Mouse (Mus musculus) adrenal gland, postnatal 25 days (tissue): Measurements from ENCODE around the gene Pfkl. TPM values are rescaled to one million over a fixed set of nuclear protein-coding genes. Genes with fewer than 3 reads are reported as not detected.
"Not testable (repeated sequence)": the region's sequence is repeated elsewhere in the genome, so short reads cannot be mapped to it uniquely, and the experiment has no call there.

Experiments
- DNase-seq: peaks from one replicate; pipeline ENCODE4 v3.0.0; 2021; ENCODE audit warnings: mixed read lengths
- long read RNA-seq: library from polyadenylated mRNA; stranded (forward); transcript quantifications from one replicate; pipeline ENCODE4 v2.0.0, GENCODE M21; 2021
- total RNA-seq: library from RNA; stranded (reverse); gene quantifications from 2 replicates; pipeline ENCODE4 v1.2.3, GENCODE M21; 2021

Pfkl gene
- total RNA-seq = 91.4 and 96.0 TPM in 2 replicates
- long read RNA-seq, transcript Pfkl-208 (1 exons, 2,141 nt) = minor isoform, 5 of 740 reads
- long read RNA-seq, transcript Pfkl-201 (22 exons, 3,730 nt) = major isoform, 659 of 740 reads
- long read RNA-seq, partial matches to known transcripts = 42 of 740 reads
- long read RNA-seq, other reads (novel, unspliced or antisense) = 34 of 740 reads

DNA sequence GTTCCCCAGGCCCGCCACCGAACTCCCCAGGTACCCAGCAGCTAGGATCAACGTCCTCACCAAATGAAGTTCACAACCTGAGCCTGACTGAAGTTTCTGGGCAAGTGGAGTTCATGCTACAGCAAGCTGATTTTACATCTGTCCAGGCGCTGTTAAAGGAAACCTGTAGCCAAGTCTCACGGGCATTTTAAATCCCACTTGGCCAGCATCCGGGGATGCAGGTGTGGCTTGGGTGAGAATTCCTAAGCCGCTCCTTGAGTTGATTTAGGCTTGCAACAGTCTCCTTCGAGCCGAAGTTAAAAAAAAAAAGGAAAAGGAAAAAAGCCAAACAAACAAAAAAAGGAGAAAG is at the start of gene Pfkl:
Gene Pfkl (minus strand): TSS at position 139 of the 349 bp plus-strand sequence.
- DNase-seq = no peak

DNA sequence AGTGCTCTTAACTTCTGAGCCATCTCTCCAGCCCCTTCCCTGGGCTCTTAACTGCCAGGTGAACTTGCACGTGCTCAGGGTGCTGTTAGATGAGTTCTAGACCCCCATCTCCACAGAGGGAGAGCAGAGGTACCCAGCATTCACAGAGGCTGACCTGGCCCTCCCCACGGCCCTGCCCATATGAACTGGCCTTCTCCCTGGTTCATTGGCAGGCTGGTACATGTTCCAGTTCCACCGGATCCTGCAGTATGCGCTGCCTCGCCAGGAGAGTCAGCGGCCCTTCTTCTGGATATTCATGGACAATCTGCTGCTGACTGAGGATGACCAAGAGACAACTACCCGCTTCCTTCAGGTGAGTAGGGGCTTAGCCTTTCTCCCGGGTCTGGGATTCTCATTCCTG is 47.2 kb upstream of the Pfkl start:
- DNase-seq = no peak

DNA sequence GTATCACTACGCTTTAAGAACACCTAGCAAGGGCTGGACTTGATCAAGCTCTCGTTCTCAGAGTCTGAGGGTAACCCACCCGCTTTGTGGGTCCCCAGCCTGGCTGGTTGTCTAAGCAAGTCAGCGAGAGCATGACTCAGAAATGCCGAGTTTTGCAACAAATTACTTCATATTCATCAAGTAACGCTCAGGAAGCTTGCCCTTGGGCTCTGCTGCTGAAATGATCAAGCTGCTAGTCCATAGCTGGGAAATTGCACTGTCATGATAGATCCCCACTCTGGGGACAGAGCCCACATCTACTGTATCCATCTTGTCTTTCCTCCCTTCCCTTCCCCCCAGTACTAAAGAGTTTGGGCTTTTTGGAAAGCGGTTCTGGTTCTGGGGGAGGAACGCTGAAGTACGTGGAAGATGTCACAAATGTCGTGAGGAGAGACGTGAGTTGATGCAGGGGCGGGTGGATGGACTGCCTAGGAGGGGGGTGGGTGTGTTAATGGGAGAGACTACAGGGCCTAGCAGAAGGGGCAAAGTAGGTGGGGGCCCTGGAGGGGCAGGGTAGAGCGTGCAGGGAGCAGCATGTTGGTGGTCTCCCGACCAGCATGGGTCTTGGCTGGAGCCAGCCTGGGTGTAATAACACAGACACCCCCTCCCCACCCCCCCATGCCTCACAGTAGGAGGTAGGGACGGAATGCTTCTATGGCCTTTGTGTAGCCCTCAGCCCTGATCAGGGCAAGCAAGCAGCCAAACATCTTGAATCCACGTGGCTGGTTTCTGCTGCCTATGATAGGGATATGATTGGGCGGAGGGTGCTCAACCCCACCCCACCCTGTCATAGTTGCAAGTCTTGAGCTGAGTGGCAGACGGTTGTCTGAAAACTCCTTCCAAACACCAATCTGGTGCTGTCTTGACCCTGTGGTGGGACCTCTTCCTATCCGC is 45.0 kb upstream of the Pfkl start:
- DNase-seq = peak; percentile 42

DNA sequence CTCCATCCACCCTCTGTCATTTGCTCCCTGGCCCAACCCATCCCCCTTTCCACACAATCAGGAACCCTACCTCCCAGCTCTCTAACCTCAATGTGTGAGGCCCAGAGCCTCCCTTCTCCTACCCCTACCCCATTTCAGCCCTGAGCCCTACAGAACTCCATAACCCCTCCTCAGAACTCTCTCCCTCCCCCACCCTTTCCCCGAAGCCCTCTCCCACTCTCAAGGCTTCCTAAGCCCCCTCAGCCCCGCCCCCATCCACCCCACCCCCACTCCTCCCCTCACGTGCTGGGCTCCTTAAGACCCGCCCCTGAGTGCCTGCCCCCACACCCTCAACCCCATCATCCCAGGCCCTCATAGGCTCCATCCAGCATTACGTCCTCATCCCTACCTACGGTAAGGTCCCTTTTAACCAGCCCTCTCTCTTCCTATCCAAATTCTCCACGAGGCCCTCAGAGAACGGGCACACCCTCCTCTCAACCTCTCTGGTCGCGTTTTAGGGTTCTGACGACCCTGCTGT is 39.7 kb upstream of the Pfkl start:
- no peak for DNase-seq

DNA sequence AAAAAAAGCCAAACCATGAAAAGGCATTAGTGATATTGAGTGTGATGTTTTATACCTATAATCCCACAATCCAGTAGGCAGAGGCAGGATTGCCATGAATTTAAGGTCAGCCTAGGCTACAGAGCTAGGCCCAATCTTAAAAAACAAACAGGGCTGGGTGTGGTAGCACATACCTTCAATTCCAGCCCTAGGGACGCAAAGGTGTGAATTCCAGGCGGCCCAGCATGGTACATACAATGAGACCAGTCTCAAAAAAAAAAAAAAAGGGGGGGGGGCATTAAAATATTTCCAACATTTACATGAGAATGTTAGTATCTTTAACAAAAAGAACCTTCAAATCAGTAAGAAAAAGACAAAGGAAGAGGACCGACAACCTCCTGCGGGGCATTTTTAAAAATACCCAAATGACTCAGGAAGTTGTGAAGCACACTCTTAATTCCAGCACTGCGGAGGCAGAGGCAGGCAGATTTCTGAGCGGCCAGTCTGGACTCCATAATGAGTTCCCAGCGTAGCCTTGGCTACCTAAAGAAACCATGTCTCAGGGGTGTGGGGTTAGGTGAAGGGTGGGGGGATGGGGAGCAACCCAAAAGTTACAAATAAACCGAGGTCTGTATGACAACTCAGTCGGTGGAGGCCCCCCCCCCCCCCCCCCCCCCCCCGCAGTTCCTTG is 38.3 kb upstream of the Pfkl start:
- no peak for DNase-seq

DNA sequence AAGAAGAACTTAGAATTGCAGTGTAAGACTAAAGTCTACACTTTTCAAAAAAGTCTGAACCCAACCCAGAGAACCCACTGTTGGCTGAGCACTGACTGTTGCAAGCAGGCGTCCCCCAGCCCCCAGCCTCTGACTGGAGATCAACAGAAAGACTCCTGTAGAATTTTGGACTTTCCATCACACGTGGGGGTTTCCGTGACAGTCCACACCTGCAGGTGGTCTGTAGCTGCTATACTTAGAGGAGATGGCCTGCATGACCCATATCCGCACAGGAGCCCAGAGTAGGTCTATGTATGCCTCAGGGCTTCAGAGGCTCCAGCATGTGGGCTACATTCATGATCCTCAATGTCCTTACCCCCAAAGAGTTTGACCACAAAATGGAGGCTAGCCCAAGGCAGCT is 36.5 kb upstream of the Pfkl start:
- no peak for DNase-seq

DNA sequence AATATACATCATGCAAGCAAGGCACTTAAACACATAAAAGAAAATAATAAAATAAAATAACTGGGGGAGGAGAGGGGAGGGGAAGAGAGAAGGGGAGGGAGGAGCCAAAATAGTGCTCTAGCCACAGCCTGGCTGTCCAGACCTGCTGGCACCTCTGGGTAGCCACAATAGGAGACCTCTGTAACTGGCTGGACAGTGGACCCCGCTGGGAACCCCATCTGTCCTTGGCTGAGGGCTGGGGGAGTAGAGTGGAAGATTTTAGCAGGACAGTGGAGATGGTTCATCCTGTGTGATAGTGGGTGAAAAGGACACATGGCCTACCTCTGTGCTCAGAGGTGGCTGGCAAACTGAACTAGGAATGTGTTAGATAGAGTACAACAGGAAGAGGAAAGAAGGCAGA is 34.6 kb upstream of the Pfkl start:
- DNase-seq = no peak

DNA sequence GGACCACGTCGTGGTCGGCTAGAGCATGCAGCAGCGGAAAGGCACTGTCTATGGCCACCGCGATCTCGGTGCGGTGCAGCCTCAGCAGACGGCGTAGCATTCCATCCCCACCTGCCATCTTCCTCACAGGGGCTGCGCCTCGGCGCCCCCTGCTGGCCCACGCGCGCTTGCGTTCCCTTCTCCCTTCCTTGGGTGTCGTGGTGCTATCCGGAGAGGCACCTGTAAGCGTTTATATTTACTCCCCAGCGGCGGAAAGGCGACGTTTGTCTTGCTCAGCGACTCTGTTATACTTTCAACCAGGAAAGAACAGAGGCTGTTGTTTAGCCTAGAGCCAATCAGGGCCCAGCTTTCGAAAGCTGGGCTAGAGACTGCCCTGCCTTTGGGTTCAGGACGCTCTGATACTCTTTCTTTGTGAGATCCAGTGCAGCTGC is 33.5 kb upstream of the Pfkl start, which contains the start of gene Aire:
Gene Aire (minus strand): TSS at position 205 of the 431 bp plus-strand sequence.
- DNase-seq = peak; percentile 73

DNA sequence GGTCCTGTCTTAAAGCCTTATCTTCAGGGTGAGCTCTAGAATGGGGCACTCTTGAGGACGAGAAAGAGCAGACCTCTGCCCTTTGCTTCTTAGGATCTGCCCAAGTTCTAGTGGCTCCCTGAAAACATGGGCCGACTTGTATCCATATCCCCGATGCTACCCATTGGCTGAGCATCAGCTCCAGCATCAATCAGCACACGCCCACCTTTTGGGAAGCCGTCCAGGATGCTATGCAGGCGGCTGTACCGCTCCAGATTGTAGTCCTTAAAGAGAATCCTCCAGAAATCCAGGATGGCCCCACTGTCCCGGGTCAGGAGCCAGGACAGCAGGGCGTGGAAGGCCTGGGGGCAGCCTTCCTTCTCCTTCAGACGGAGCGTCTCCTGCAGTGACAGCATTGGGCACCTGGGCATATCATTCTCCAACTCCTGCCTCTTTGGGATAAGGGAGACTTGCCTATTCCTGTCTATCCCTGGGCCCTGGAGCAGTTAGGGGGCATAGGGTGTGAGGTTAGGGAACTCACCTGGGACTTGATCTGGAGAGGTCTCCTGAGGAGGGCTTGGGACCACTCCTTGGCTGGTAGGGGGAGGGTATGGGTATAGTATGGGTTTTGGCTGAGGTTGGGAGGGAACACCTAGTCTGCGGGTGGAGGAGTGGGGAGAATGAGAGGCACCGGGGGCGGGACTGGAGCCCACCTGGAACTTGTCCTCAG is 33.0 kb upstream of the Pfkl start:
- DNase-seq = no peak

DNA sequence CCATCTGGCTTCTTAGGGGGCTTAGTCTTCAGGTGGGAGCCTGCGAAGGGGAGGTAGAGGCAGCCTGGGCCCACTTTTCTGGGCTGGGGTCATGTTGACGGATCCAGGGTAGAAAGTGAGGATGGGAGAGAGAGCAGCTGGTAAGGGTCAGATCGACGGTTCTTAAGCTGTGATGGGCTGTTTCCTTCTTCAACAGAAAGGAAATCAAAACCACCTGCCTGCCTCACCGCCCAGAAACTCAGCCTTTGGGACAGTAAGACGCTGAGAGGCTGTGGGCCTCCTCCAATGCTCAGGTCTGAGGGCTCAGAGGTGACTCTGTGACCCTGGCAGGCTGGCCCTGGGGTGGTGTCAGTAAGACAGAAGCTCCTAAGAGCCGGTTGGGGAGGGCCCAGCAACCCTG is 32.2 kb upstream of the Pfkl start:
- DNase-seq = no peak

DNA sequence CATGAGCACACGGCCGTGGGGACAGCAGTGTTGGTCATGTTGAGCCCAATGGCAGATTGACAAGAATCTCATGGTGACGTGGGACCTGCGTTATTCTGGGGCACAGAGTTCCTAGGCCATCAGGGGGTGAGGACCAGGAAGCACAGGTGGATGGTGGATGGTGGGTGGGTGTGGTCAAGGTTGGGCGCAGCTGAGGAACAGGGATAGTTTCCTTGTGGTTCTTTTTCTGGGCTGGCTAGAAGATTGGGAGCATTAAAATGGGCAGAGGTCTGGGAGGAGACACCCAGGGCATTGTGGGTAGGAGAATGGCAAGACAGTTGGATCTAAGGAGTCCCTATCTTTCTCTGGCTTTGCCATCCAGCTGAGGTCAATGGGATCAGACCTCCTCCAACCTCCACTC is 31.8 kb upstream of the Pfkl start, which contains the start of gene Dnmt3l:
Gene Dnmt3l (plus strand): TSS at position 301 of the 400 bp plus-strand sequence.
- no peak for DNase-seq

DNA sequence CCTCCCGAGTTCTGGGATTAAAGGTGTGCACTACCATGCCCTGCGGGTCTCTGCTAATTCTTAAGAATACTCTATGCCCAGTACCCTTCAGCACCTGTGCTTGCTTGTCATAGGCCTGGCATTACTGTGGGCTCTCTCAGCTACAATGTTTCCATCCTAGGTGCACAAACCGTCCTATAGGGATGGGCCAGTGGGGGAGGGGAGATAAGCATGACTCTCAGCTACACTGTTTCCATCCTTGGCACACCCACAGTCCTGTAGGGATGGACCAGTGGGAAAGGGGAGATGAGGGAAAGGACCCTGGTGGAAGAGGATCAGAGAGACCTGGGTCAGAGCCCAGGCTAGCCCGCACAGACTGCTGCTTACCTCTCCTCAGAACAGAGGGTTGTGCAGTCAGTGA is 27.3 kb upstream of the Pfkl start:
- no peak for DNase-seq

DNA sequence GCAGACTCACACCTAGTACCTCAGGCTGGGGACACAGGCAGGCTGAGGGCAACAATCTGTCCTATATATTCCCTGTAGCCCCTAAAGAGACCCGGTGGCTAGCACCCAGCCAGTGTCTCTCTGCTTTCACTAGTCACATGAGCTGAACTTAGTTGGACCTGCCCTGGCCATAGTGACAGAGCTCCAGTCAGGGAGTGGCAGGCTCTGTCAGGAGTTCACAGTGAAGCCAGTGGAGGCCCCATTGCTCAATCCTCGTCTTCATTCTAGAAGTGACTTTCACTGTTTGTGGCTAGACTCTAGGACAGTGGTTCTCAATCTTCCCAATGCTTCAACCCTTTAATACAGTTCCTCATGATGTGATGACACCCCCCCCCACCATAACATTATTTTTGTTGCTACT is 22.1 kb upstream of the Pfkl start:
- DNase-seq = no peak

DNA sequence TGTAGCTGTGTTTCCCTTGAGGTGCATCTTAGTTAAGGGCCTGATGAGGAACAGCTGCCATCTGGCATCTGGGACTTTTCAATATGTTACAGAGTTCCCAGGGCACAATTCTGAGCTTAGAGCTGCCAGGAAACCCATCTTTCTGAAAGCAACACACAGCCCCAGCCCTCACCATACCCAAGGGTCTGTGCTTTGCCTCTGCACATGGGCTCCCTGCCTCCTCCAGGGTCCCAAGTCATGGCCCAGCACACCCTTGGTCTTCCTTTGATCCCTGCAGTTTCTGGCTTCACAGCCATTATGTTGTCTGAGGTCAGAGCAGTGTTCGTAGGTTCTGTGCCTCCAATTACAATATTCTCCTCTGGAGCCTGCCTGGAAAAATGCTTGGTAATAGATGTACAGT is 19.2 kb upstream of the Pfkl start:
- DNase-seq = no peak

DNA sequence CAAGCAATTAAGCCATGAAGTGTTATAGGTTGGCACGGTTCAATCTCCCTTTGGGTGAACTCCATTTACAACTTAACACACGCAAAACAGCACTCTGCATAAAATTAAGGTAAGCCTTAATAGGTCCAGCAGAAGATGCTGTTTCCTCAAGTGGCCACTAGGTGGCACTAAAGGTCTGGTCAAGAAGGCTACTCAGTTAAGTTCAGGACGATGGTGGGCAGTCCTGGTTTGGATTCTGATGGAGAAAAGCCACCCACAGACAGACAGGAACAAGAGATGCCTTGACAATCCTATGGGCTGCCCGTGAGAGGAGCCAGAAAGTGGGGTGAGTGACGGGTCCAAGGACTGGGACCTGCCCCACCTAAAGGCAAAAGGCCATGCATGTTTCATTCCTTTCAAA is 18.2 kb upstream of the Pfkl start:
- DNase-seq = peak; percentile 70

DNA sequence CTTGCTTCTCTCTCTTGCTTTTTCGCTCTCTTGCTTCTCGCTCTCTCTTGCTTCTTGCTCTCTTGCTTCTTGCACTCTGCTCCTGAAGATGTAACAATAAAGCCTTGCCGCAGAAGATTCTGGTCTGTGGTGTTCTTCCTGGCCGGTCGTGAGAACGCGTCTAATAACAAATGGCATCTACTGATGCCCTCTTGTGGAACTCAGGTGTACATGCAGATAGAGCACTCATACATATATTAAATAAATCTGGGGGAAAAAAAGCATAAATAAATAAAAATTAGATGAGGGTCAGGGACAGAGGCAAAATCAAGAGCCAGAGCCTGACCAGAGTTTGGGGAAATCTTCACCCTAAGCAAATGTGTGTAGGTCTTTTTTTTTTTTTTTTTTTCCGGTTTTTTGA is 15.6 kb upstream of the Pfkl start:
- not testable (repeated sequence) for DNase-seq

DNA sequence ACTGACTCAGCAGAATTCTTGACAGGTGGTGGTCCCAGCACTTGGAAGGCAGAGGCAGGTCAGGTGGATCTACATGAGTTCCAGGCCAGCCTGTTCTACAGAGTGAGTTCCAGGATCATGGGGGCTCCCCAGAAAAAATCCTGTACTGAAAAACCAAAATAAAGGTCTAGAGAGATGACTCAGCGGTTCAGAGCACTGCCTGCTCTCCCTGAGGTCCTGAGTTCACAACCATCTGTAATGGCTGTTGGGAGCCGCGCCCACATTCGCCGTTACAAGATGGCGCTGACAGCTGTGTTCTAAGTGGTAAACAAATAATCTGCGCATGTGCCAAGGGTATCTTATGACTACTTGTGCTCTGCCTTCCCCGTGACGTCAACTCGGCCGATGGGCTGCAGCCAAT is 10.1 kb upstream of the Pfkl start:
- not testable (repeated sequence) for DNase-seq

DNA sequence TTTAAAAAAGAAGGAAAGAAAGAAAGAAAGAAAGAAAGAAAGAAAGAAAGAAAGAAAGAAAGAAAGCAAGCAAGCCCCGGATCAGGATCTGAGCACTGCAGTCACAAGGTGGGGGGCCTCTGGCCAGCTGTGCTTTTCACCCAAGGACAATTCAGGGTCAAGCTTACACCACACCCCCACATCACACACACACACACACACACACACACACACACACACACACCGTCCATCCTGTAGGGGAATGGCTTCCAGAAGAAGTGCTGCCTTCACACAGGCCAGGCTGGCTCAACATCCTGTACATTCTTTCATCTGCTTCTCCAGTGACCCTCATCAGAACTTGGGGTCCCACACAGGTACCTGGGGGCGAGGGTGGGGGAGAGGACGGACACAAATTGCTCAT is 9.4 kb upstream of the Pfkl start:
- no peak for DNase-seq

DNA sequence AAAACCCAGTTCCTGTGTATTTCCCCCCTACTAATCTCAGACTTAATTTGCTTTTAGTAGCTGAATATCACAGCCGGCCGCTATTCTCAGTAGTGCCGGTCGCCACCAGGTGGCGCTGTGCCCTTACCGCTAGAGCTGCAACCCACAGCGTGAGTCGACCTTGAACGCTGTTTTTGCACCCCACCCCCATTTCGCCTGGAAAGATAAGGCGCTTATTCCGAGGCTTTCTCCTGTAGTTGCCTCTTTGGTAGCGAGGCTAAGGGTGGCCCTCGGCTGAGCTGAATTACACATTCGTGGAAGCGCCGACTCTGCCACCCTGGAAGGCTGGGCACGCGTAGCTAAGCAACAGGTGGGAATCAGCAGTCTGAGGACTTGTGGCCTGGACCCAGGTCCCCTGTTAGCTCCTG is 8.9 kb upstream of the Pfkl start:
- DNase-seq = peak; percentile 85

DNA sequence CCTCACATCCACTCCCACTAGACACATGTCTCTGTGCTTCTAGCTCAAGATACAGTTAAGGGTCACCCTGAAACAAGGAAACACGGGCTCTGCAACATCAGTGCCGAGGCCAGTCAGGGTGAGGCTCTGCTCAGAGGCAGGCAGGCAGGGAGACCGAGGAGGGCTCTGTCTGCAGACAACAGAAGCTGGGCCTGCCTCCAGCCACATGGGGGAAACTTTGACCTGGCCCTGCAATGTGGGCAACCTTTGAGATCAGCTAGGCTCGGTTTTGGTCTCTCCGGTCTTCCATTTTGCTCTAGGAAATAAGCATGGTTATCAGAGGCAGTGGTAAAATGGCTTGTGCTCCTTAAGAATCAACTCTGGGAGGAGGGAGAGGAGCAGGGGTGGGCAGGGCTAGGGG is 6.5 kb upstream of the Pfkl start:
- DNase-seq = no peak

DNA sequence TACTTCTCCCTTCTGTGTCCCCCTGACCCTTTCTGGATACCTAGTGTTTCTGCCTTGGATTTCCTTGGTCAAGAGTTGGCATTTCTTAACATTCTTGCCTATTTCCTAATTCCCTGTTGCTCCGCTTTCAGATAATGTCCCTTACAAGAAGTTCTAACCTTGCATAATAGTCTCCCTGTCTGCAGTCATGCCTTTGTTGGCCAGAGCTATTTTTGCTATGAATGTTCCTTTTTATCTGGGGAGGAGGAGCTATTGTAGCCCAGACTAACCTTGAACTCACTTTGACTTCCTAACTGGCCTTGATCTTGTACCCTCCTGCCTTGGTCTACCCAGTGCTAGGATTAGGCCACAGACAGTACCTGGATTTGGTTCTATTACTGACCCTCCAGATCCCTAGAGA is 5.6 kb upstream of the Pfkl start:
- no peak for DNase-seq
